Mouse (Mus musculus): Measurements from ENCODE around the gene Plxna1. TPM values are rescaled to one million over a fixed set of nuclear protein-coding genes. Genes with fewer than 3 reads are reported as not detected.

Gene Plxna1
- total RNA-seq (2017): 9.0 and 14.0 TPM in 2 replicates

GRCm38 (mm10) chr6:89362281-89363106 lies at the start of gene Plxna1:
Gene Plxna1, minus strand, starts transcription at chr6:89362620.
- ATAC-seq (replicated peaks in 1 of 2; ENCODE audit: insufficient read depth in 1 of 2, low FRiP score in 2 of 2, low TSS enrichment in 1 of 2, low read depth in 1 of 2, poor library complexity in 2 of 2, severe bottlenecking in 2 of 2): peak in 1 of 2 experiments; percentile 23; a peak in 1 of 4 replicates

GRCm38 (mm10) chr6:89409041-89409440 lies 46.6 kb upstream of the Plxna1 start:
- ATAC-seq (replicated peaks in 1 of 2; ENCODE audit: insufficient read depth in 1 of 2, low FRiP score in 2 of 2, low TSS enrichment in 1 of 2, low read depth in 1 of 2, poor library complexity in 2 of 2, severe bottlenecking in 2 of 2): no peak

GRCm38 (mm10) chr6:89408259-89408658 lies 45.8 kb upstream of the Plxna1 start:
- no peak for ATAC-seq (replicated peaks in 1 of 2; ENCODE audit: insufficient read depth in 1 of 2, low FRiP score in 2 of 2, low TSS enrichment in 1 of 2, low read depth in 1 of 2, poor library complexity in 2 of 2, severe bottlenecking in 2 of 2)

- no peak; a peak in 1 of 4 replicates for ATAC-seq (replicated peaks in 1 of 2; ENCODE audit: insufficient read depth in 1 of 2, low FRiP score in 2 of 2, low TSS enrichment in 1 of 2, low read depth in 1 of 2, poor library complexity in 2 of 2, severe bottlenecking in 2 of 2)
Measured at GRCm38 (mm10) chr6:89407247-89407889, 44.9 kb upstream of the Plxna1 start.

GRCm38 (mm10) chr6:89404964-89405363 lies 42.5 kb upstream of the Plxna1 start:
- ATAC-seq (replicated peaks in 1 of 2; ENCODE audit: insufficient read depth in 1 of 2, low FRiP score in 2 of 2, low TSS enrichment in 1 of 2, low read depth in 1 of 2, poor library complexity in 2 of 2, severe bottlenecking in 2 of 2): peak in 1 of 2 experiments; percentile 57; a peak in 1 of 4 replicates

GRCm38 (mm10) chr6:89403257-89404225 lies 41.1 kb upstream of the Plxna1 start:
- ATAC-seq (replicated peaks in 1 of 2; ENCODE audit: insufficient read depth in 1 of 2, low FRiP score in 2 of 2, low TSS enrichment in 1 of 2, low read depth in 1 of 2, poor library complexity in 2 of 2, severe bottlenecking in 2 of 2): no peak

GRCm38 (mm10) chr6:89402406-89402805 lies 40.0 kb upstream of the Plxna1 start:
- no peak for ATAC-seq (replicated peaks in 1 of 2; ENCODE audit: insufficient read depth in 1 of 2, low FRiP score in 2 of 2, low TSS enrichment in 1 of 2, low read depth in 1 of 2, poor library complexity in 2 of 2, severe bottlenecking in 2 of 2)

GRCm38 (mm10) chr6:89399564-89399963 lies 37.1 kb upstream of the Plxna1 start:
- ATAC-seq (replicated peaks in 1 of 2; ENCODE audit: insufficient read depth in 1 of 2, low FRiP score in 2 of 2, low TSS enrichment in 1 of 2, low read depth in 1 of 2, poor library complexity in 2 of 2, severe bottlenecking in 2 of 2): no peak

GRCm38 (mm10) chr6:89397919-89398318 lies 35.5 kb upstream of the Plxna1 start:
- peak; percentile 91 to 94 for ATAC-seq (replicated peaks in 1 of 2; ENCODE audit: insufficient read depth in 1 of 2, low FRiP score in 2 of 2, low TSS enrichment in 1 of 2, low read depth in 1 of 2, poor library complexity in 2 of 2, severe bottlenecking in 2 of 2)

- ATAC-seq (replicated peaks in 1 of 2; ENCODE audit: insufficient read depth in 1 of 2, low FRiP score in 2 of 2, low TSS enrichment in 1 of 2, low read depth in 1 of 2, poor library complexity in 2 of 2, severe bottlenecking in 2 of 2): no peak
Measured at GRCm38 (mm10) chr6:89393820-89394219, 31.4 kb upstream of the Plxna1 start.

GRCm38 (mm10) chr6:89392213-89392612 lies 29.8 kb upstream of the Plxna1 start:
- ATAC-seq (replicated peaks in 1 of 2; ENCODE audit: insufficient read depth in 1 of 2, low FRiP score in 2 of 2, low TSS enrichment in 1 of 2, low read depth in 1 of 2, poor library complexity in 2 of 2, severe bottlenecking in 2 of 2): no peak

- no peak for ATAC-seq (replicated peaks in 1 of 2; ENCODE audit: insufficient read depth in 1 of 2, low FRiP score in 2 of 2, low TSS enrichment in 1 of 2, low read depth in 1 of 2, poor library complexity in 2 of 2, severe bottlenecking in 2 of 2)
Measured at GRCm38 (mm10) chr6:89389771-89390170, 27.4 kb upstream of the Plxna1 start.

GRCm38 (mm10) chr6:89386956-89387355 lies 24.5 kb upstream of the Plxna1 start:
- ATAC-seq (replicated peaks in 1 of 2; ENCODE audit: insufficient read depth in 1 of 2, low FRiP score in 2 of 2, low TSS enrichment in 1 of 2, low read depth in 1 of 2, poor library complexity in 2 of 2, severe bottlenecking in 2 of 2): no peak

GRCm38 (mm10) chr6:89384699-89385098 lies 22.3 kb upstream of the Plxna1 start:
- no peak for ATAC-seq (replicated peaks in 1 of 2; ENCODE audit: insufficient read depth in 1 of 2, low FRiP score in 2 of 2, low TSS enrichment in 1 of 2, low read depth in 1 of 2, poor library complexity in 2 of 2, severe bottlenecking in 2 of 2)

GRCm38 (mm10) chr6:89381851-89382250 lies 19.4 kb upstream of the Plxna1 start:
- ATAC-seq (replicated peaks in 1 of 2; ENCODE audit: insufficient read depth in 1 of 2, low FRiP score in 2 of 2, low TSS enrichment in 1 of 2, low read depth in 1 of 2, poor library complexity in 2 of 2, severe bottlenecking in 2 of 2): no peak

- no peak for ATAC-seq (replicated peaks in 1 of 2; ENCODE audit: insufficient read depth in 1 of 2, low FRiP score in 2 of 2, low TSS enrichment in 1 of 2, low read depth in 1 of 2, poor library complexity in 2 of 2, severe bottlenecking in 2 of 2)
Measured at GRCm38 (mm10) chr6:89381172-89381571, 18.8 kb upstream of the Plxna1 start.

GRCm38 (mm10) chr6:89380751-89381150 lies 18.3 kb upstream of the Plxna1 start:
- no peak for ATAC-seq (replicated peaks in 1 of 2; ENCODE audit: insufficient read depth in 1 of 2, low FRiP score in 2 of 2, low TSS enrichment in 1 of 2, low read depth in 1 of 2, poor library complexity in 2 of 2, severe bottlenecking in 2 of 2)

Measured in hematopoietic stem cell, adult 5-6 weeks (primary cell).